Mouse (Mus musculus) heart, postnatal 14 days (tissue): ENCODE measurements around the gene Usp7. TPM values are rescaled to one million over a fixed set of nuclear protein-coding genes. Genes with fewer than 3 reads are reported as not detected.
A peak's percentile ranks its signal among the peaks of the same experiment; 100 is the strongest.
"Not testable (repeated sequence)": the region's sequence is repeated elsewhere in the genome, so short reads cannot be mapped to it uniquely, and the experiment has no call there.

Source experiments
- DNase-seq, 2 experiments: peaks; one replicate each; pipeline ENCODE4 v3.0.0; 2021 to 2022
- intact Hi-C: fragments of 180-260 bp; cut with DNase I; formaldehyde crosslinking; loops from one replicate; pipeline ENCODE4 v1.15.1; 2025
- total RNA-seq, 2 experiments: library from RNA; stranded (reverse); gene quantifications; 2 replicates each; pipeline ENCODE4 v1.2.3; 2021

The Usp7 gene
- total RNA-seq, 2 experiments from 2014 or later = 61.9 to 65.0 TPM

- DNase-seq = peak; percentile 57 to 67
- intact Hi-C loops = no loop called here
These were observed 7.4 kb downstream of the Usp7 start for GRCm38 (mm10) chr16:8784753-8785152.

- no peak for DNase-seq
- intact Hi-C loops = no loop called here
These were observed 8.8 kb downstream of the Usp7 start for GRCm38 (mm10) chr16:8783198-8783913.

GRCm38 (mm10) chr16:8781660-8782059 is 10.4 kb downstream of the Usp7 start:
- intact Hi-C loops = no loop called here
- no peak for DNase-seq

- DNase-seq = no peak
- intact Hi-C loops = no loop called here
These were observed 10.9 kb downstream of the Usp7 start for GRCm38 (mm10) chr16:8781191-8781590.

GRCm38 (mm10) chr16:8780187-8780586 is 11.9 kb downstream of the Usp7 start:
- intact Hi-C loops = no loop called here
- DNase-seq = no peak

- intact Hi-C loops = no loop called here
- no peak for DNase-seq
These were observed 13.4 kb downstream of the Usp7 start for GRCm38 (mm10) chr16:8778697-8779096.

- no peak for DNase-seq
- intact Hi-C loops = no loop called here
These were observed 14.9 kb downstream of the Usp7 start for GRCm38 (mm10) chr16:8777202-8777601.

- no peak for DNase-seq
- intact Hi-C loops = no loop called here
These were observed 15.5 kb downstream of the Usp7 start for GRCm38 (mm10) chr16:8776634-8777033.

- DNase-seq = no peak
- intact Hi-C loops = no loop called here
These were observed 21.0 kb downstream of the Usp7 start for GRCm38 (mm10) chr16:8771086-8771485.

GRCm38 (mm10) chr16:8770342-8770741 is 21.8 kb downstream of the Usp7 start:
- DNase-seq, intact Hi-C loops: not testable (repeated sequence)

- intact Hi-C loops = loop anchor here (1.0 to 10.0 kb wide), 3 partner anchors 83 to 357 kb away; no protein-coding TSS in a partner anchor
- DNase-seq = no peak
These were observed 22.6 kb downstream of the Usp7 start for GRCm38 (mm10) chr16:8769466-8769865.

- peak; percentile 72 to 81 for DNase-seq
- intact Hi-C loops = loop anchor here (1.0 to 10.0 kb wide), 3 partner anchors 83 to 357 kb away; no protein-coding TSS in a partner anchor
These were observed 23.0 kb downstream of the Usp7 start for GRCm38 (mm10) chr16:8769065-8769464.

- intact Hi-C loops = loop anchor here (5.0 to 10.0 kb wide), 2 partner anchors 274 to 356 kb away; no protein-coding TSS in a partner anchor
- DNase-seq = peak in 1 of 2 experiments; percentile 2
These were observed 23.5 kb downstream of the Usp7 start for GRCm38 (mm10) chr16:8768588-8768987.

- intact Hi-C loops = loop anchor here (5.0 to 10.0 kb wide), 2 partner anchors 273 to 356 kb away; no protein-coding TSS in a partner anchor
- no peak for DNase-seq
These were observed 24.0 kb downstream of the Usp7 start for GRCm38 (mm10) chr16:8768071-8768470.

- DNase-seq = no peak
- intact Hi-C loops = loop anchor here (5.0 to 10.0 kb wide), 2 partner anchors 273 to 355 kb away; no protein-coding TSS in a partner anchor
These were observed 24.7 kb downstream of the Usp7 start for GRCm38 (mm10) chr16:8767133-8768052.

- intact Hi-C loops = loop anchor here (5.0 to 10.0 kb wide), 2 partner anchors 271 to 354 kb away; no protein-coding TSS in a partner anchor
These were observed 25.9 kb downstream of the Usp7 start for GRCm38 (mm10) chr16:8766196-8766595.

GRCm38 (mm10) chr16:8764124-8764907 is 27.8 kb downstream of the Usp7 start:
- intact Hi-C loops = loop anchor here (10.0 kb wide), 1 partner anchor 270 kb away; no protein-coding TSS in a partner anchor

More at GRCm38 (mm10) chr16:8766196-8766595, 25.9 kb downstream of the Usp7 start:
- no peak for DNase-seq

GRCm38 (mm10) chr16:8763028-8763427 is 29.1 kb downstream of the Usp7 start:
- intact Hi-C loops = loop anchor here (10.0 kb wide), 1 partner anchor 268 kb away; no protein-coding TSS in a partner anchor
- no peak for DNase-seq

More at GRCm38 (mm10) chr16:8764124-8764907, 27.8 kb downstream of the Usp7 start:
- no peak for DNase-seq

- intact Hi-C loops = loop anchor here (10.0 kb wide), 1 partner anchor 267 kb away; no protein-coding TSS in a partner anchor
- DNase-seq = no peak
These were observed 30.2 kb downstream of the Usp7 start for GRCm38 (mm10) chr16:8761894-8762293.

- intact Hi-C loops = loop anchor here (10.0 kb wide), 1 partner anchor 266 kb away; no protein-coding TSS in a partner anchor
- DNase-seq = no peak
These were observed 31.1 kb downstream of the Usp7 start for GRCm38 (mm10) chr16:8761005-8761404.
